Comparison of ENCODE assay signal across 8 mouse cellular contexts in genomic region chr1:75547351-75547750, GRCm38 (mm10). TPM values are rescaled to one million over a fixed set of nuclear protein-coding genes. Genes with fewer than 3 reads are reported as not detected.
DNase-seq lines count a peak whose midpoint lies in the region; ATAC-seq and TF ChIP-seq lines count a peak whose summit lies in the region.

No protein-coding gene starts in this region.

- peak overlapping the region; percentile 75 for H3K4me2 ChIP-seq in heart, postnatal 0 days (ENCODE audit: low read depth, low read length)
- peak overlapping the region; percentile 76; the same call in 1 of the 2 replicates for H3K4me2 ChIP-seq in midbrain, embryonic 12.5 days (replicated peaks)

- H3K4me1 ChIP-seq in heart, embryonic 10.5 days: peaks cover 44% of the 10 kb centered on the region
- H3K4me1 ChIP-seq in G1E (ENCODE audit: insufficient read depth, low read depth, low read length): no peaks in the 10 kb centered on the region; the same call in 1 of the 2 replicates
- peaks cover 18% of the 10 kb centered on the region for H3K4me1 ChIP-seq in heart, postnatal 0 days (ENCODE audit: control insufficient read depth, insufficient read depth)
- peaks cover 15% of the 10 kb centered on the region for H3K4me1 ChIP-seq in midbrain, embryonic 12.5 days

- 88% methylated on average over 13 of the region's 13 CpGs for WGBS in heart, embryonic 10.5 days
- WGBS in heart, postnatal 0 days: 89% methylated on average over 13 of the region's 13 CpGs
- 95% methylated on average over 13 of the region's 13 CpGs for WGBS in midbrain, embryonic 12.5 days

- H3K9me3 ChIP-seq in heart, embryonic 10.5 days: no peaks in the 10 kb centered on the region
- H3K9me3 ChIP-seq in G1E (replicated peaks): no peaks in the 10 kb centered on the region
- no peaks in the 10 kb centered on the region for H3K9me3 ChIP-seq in heart, postnatal 0 days (replicated peaks; ENCODE audit: control insufficient read depth, low read length)
- no peaks in the 10 kb centered on the region for H3K9me3 ChIP-seq in midbrain, embryonic 12.5 days

- peak overlapping the region; percentile 92 for H3K4me3 ChIP-seq in heart, embryonic 10.5 days
- H3K4me3 ChIP-seq in G1E (ENCODE audit: low read depth, low read length): peak overlapping the region; percentile 2; the same call in 1 of the 2 replicates
- H3K4me3 ChIP-seq in heart, postnatal 0 days (ENCODE audit: low read depth, low read length): peak overlapping the region; percentile 62; the same call in 1 of the 2 replicates
- H3K4me3 ChIP-seq in midbrain, embryonic 12.5 days: peak overlapping the region; percentile 76; the same call in 1 of the 2 replicates

- intact Hi-C loops in heart, postnatal 10 days (cut with DNase I): loop anchor here (5.0 kb wide), 1 partner anchor 40 kb away; the partner anchor contains the start of genes Inha and Obsl1

- peak overlapping the region; percentile 97; the same call in 1 of the 2 replicates for H3K27ac ChIP-seq in heart, embryonic 10.5 days
- H3K27ac ChIP-seq in heart, postnatal 0 days (ENCODE audit: low read depth): peak overlapping the region; percentile 90
- H3K27ac ChIP-seq in midbrain, embryonic 12.5 days (replicated peaks): no peak overlapping the region

- peaks cover 47% of the 10 kb centered on the region for H3K36me3 ChIP-seq in heart, embryonic 10.5 days
- H3K36me3 ChIP-seq in G1E (replicated peaks): no peaks in the 10 kb centered on the region
- H3K36me3 ChIP-seq in heart, postnatal 0 days (replicated peaks; ENCODE audit: control insufficient read depth, insufficient read depth, low read length): peaks cover 17% of the 10 kb centered on the region
- H3K36me3 ChIP-seq in midbrain, embryonic 12.5 days: peaks cover 28% of the 10 kb centered on the region

- ATAC-seq in G1E (ENCODE audit: extremely low read depth, insufficient number of reproducible peaks, low FRiP score, poor library complexity, severe bottlenecking): no peak
- no peak for ATAC-seq in heart, postnatal 0 days (ENCODE audit: insufficient read depth, low read depth)
- 0 out of 2 replicates have a peak, but pooled peaks have one; percentile 4 for ATAC-seq in midbrain, embryonic 12.5 days (ENCODE audit: low FRiP score, low read depth)

- no peak for TF ChIP-seq EP300 in heart, postnatal 0 days (IDR thresholded peaks at IDR 0.05; ENCODE audit: low read depth)

- H3K9ac ChIP-seq in heart, postnatal 0 days (replicated peaks; ENCODE audit: low read depth, low read length): peak overlapping the region; percentile 73
- 0 out of 2 replicates have a peak overlapping the region, but pooled peaks have one; percentile 89 for H3K9ac ChIP-seq in midbrain, embryonic 12.5 days (replicated peaks)

- no peak for DNase-seq in heart, embryonic 10.5 days (ENCODE audit: low spot score)
- no peak for DNase-seq in heart, postnatal 10 days
- DNase-seq in G1E (ENCODE audit: low spot score): no peak
- no peak for DNase-seq in heart, postnatal 0 days (ENCODE audit: low spot score)
- DNase-seq in adrenal gland, adult 18-20 months (ENCODE audit: low spot score in 2 of 2): no peak
- no peak for DNase-seq in B cell, adult 2 months
- DNase-seq in thymus, postnatal 25 days: no peak

- H3K27me3 ChIP-seq in heart, embryonic 10.5 days (ENCODE audit: insufficient read depth, poor library complexity, severe bottlenecking): peaks cover 11% of the 10 kb centered on the region; the same call in 1 of the 2 replicates
- peaks cover 10% of the 10 kb centered on the region; the same call in 1 of the 2 replicates for H3K27me3 ChIP-seq in G1E (ENCODE audit: insufficient read depth, low read length)
- no peaks in the 10 kb centered on the region for H3K27me3 ChIP-seq in heart, postnatal 0 days (ENCODE audit: control insufficient read depth, insufficient read depth, low read length)
- no peaks in the 10 kb centered on the region for H3K27me3 ChIP-seq in midbrain, embryonic 12.5 days

- no peak for TF ChIP-seq CTCF in G1E (IDR thresholded peaks at IDR 0.05; ENCODE audit: low read depth, low read length)
- no peak for TF ChIP-seq CTCF in heart, postnatal 0 days (IDR thresholded peaks at IDR 0.05; ENCODE audit: low read depth)

RNA-seq across cellular contexts. Expression of gene Slc4a3, which starts 1.3 kb away (rescaled TPM):
- 20.0 and 29.8 TPM in 2 replicates for polyA plus RNA-seq in heart, embryonic 10.5 days (2016; fragmentation: Nextera tagmentation; extraction: Ambion mirVana)
- total RNA-seq in heart, postnatal 10 days (2021): 100 to 1,000 TPM; 128 to 149 TPM
- not detected in 2 replicates for total RNA-seq in G1E (2014; fragmentation: Nextera tagmentation)
- 0.05 and 0.23 TPM in 2 replicates for total RNA-seq in G1E (2017)
- polyA plus RNA-seq in G1E (2012): not detected in 2 replicates
- 114 and 136 TPM in 2 replicates for total RNA-seq in heart, postnatal 0 days (2014; rRNA removed; ENCODE audit: low replicate concordance)
- polyA plus RNA-seq in heart, postnatal 0 days (2015; fragmentation: Nextera tagmentation; extraction: Ambion mirVana): 44.7 and 49.9 TPM in 2 replicates
- polyA plus RNA-seq in midbrain, embryonic 12.5 days (2016; fragmentation: Nextera tagmentation; extraction: Ambion mirVana): 31.0 and 36.0 TPM in 2 replicates
- total RNA-seq in adrenal gland, adult 18-20 months (2021): 100 to 1,000 TPM in 1 of 2 experiments, 10 to 100 TPM in 1; 92.6 to 132 TPM

RNA-seq across cellular contexts. Expression of gene Stk11ip, which starts 26.0 kb away (rescaled TPM):
- polyA plus RNA-seq in heart, embryonic 10.5 days (2016; fragmentation: Nextera tagmentation; extraction: Ambion mirVana): 20.2 and 22.3 TPM in 2 replicates
- 10 to 100 TPM; 12.7 to 13.9 TPM for total RNA-seq in heart, postnatal 10 days (2021)
- total RNA-seq in G1E (2014; fragmentation: Nextera tagmentation) (25.2 and 35.2 TPM in 2 replicates), G1E (2017) (30.0 and 35.3 TPM in 2 replicates)
- 201 and 251 TPM in 2 replicates for polyA plus RNA-seq in G1E (2012)
- 16.4 and 18.4 TPM in 2 replicates for total RNA-seq in heart, postnatal 0 days (2014; rRNA removed; ENCODE audit: low replicate concordance)
- 7.3 and 8.3 TPM in 2 replicates for polyA plus RNA-seq in heart, postnatal 0 days (2015; fragmentation: Nextera tagmentation; extraction: Ambion mirVana)
- 26.9 and 30.5 TPM in 2 replicates for polyA plus RNA-seq in midbrain, embryonic 12.5 days (2016; fragmentation: Nextera tagmentation; extraction: Ambion mirVana)
- 10 to 100 TPM; 12.6 to 19.5 TPM for total RNA-seq in adrenal gland, adult 18-20 months (2021)

RNA-seq across cellular contexts. Expression of gene Inha, which starts 40.5 kb away (rescaled TPM):
- 7.8 and 8.2 TPM in 2 replicates for polyA plus RNA-seq in heart, embryonic 10.5 days (2016; fragmentation: Nextera tagmentation; extraction: Ambion mirVana)
- 1 to 10 TPM; 5.1 to 8.5 TPM for total RNA-seq in heart, postnatal 10 days (2021)
- total RNA-seq in G1E (2014; fragmentation: Nextera tagmentation) (not detected in 2 replicates), G1E (2017) (not detected in 2 replicates)
- not detected in 2 replicates for polyA plus RNA-seq in G1E (2012)
- 5.7 and 8.2 TPM in 2 replicates for total RNA-seq in heart, postnatal 0 days (2014; rRNA removed; ENCODE audit: low replicate concordance)
- polyA plus RNA-seq in heart, postnatal 0 days (2015; fragmentation: Nextera tagmentation; extraction: Ambion mirVana): 6.4 and 7.3 TPM in 2 replicates
- polyA plus RNA-seq in midbrain, embryonic 12.5 days (2016; fragmentation: Nextera tagmentation; extraction: Ambion mirVana): 7.2 and 8.9 TPM in 2 replicates
- 10 to 100 TPM; 18.2 to 29.6 TPM for total RNA-seq in adrenal gland, adult 18-20 months (2021)

RNA-seq across cellular contexts. Expression of gene Obsl1, which starts 41.1 kb away (rescaled TPM):
- polyA plus RNA-seq in heart, embryonic 10.5 days (2016; fragmentation: Nextera tagmentation; extraction: Ambion mirVana): 103 and 107 TPM in 2 replicates
- total RNA-seq in heart, postnatal 10 days (2021): 100 to 1,000 TPM; 171 to 173 TPM
- total RNA-seq in G1E (2014; fragmentation: Nextera tagmentation) (not detected in 2 replicates), G1E (2017) (0.05 and 0.17 TPM in 2 replicates)
- not detected in 2 replicates for polyA plus RNA-seq in G1E (2012)
- 293 and 367 TPM in 2 replicates for total RNA-seq in heart, postnatal 0 days (2014; rRNA removed; ENCODE audit: low replicate concordance)
- polyA plus RNA-seq in heart, postnatal 0 days (2015; fragmentation: Nextera tagmentation; extraction: Ambion mirVana): 45.8 and 46.8 TPM in 2 replicates
- 42.7 and 46.6 TPM in 2 replicates for polyA plus RNA-seq in midbrain, embryonic 12.5 days (2016; fragmentation: Nextera tagmentation; extraction: Ambion mirVana)
- 10 to 100 TPM; 48.9 to 54.4 TPM for total RNA-seq in adrenal gland, adult 18-20 months (2021)

Comparison
In these comparisons a context has a peak if more than half of its experiments do, and no peak if none do; other contexts are left out.
1. H3K4me3 ChIP-seq: peak in every context shown above with its lines; median percentile 92 in heart, embryonic 10.5 days; 76 in midbrain, embryonic 12.5 days; 62 in heart, postnatal 0 days; 2 in G1E.
2. RNA of gene Slc4a3, which starts 1.3 kb away (total RNA-seq): 128 to 149 TPM in heart, postnatal 10 days, 114 to 136 TPM in heart, postnatal 0 days and 92.6 to 132 TPM in adrenal gland, adult 18-20 months; 0.05 to 0.23 TPM in G1E; every median in the first group is over 10 times any median in the second.